Mouse (Mus musculus): ENCODE measurements around the gene Parvg. TPM values are rescaled to one million over a fixed set of nuclear protein-coding genes. Genes with fewer than 3 reads are reported as not detected.

Parvg gene
- total and polyA plus RNA-seq, 3 experiments = 1.7 to 3.9 (median 2.8) TPM

DNA sequence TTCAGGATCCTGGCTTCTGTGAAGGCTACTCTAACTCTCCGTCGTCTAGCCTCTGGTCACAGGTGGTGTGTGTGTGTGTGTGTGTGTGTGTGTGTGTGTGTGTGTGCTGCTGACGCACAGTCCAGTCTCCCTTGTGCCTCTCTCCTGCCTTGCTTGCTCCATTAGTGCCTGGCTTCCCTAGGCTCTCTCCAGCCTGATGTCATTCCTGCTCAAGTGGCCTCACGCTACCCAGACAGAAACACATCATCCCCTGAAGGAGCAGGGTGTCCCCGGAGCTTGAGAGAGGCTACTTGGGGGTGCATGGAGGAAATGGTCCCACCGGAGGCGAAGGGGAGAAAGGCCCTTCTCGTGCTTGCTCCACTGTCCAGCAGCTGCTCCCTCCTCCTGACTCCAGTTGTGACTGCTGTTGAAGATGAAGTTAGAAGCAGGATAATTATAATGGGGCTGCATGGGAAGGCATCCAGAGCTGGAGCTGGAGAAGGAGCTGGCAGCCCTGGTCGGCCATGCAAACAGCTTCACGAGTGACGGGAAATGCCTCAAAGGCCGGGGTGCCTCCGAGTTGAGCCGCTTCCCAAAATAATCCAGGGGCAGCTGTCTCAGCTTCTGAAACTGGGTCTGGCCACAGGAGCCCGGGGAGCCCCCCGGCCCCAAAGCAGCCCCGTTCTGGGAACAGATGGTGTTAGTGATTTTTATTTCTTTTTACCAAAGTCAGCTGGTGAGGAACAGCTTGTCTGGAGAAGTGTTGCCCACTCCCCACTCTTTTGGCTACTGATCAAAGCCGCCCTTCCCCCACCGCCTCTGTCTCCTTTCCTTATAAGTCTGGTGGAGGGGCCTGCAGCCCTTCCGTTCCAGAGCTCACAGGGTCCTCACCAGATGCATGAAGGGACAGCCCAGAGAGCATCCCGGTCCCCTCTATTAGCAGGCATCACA lies 28.4 kb downstream of the Parvg start:
- no peak for DNase-seq

- no peak for DNase-seq
Observed at GRCm38 (mm10) chr15:84355081-84355480, 31.3 kb downstream of the Parvg start.

DNA sequence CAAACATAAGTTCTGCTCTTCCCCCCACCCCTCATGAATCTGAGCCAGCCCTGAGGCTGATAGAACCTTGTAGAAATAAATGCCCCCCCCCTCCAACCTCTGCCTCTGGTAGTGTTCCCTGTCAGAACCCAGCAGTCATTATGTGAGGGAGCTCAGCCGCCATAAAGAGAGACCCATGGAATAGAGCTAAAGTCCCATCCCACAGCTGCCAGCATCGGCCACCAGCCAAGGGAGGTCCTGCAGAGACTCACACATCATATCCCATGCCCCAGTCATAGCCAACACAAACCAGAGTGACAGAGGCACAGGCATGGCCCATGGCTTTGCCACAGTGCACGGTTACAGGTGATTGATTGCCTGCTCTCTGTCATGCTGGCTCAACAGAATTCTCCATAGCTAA lies 40.9 kb downstream of the Parvg start:
- no peak for DNase-seq

DNA sequence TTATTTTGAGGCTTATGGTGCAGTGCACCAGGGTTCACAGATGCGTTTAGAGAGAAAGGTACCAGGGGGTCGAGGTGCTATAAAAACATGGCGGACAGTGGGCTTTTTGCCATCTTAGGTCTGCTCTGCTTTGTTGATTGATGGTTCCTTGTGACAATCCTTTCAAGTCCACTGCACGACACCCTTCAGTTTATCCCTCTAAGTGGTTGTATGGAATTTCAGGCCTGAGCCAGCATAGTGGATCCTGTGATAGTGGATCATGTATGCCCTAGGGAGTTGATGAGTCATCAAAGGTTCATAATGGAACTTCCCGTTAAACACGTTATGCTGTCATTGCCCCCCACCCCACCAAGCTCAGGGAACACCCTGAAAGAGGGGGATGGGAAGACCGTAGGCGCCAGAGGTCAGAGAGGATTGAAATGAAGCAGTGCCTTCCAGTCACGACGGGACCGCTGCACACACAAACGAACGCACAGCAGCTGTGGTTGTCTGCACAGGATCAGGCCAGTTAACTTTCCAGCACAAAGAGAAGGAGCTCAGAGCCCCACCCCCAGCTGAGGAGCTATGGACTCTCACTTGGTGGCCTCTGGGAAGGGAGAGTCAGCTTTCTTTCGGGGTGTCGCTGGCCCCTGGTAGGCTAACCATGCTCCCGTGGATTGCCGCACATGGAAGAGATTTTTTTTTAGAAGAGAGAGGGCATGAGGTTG lies 42.0 kb downstream of the Parvg start:
- DNase-seq = no peak

DNA sequence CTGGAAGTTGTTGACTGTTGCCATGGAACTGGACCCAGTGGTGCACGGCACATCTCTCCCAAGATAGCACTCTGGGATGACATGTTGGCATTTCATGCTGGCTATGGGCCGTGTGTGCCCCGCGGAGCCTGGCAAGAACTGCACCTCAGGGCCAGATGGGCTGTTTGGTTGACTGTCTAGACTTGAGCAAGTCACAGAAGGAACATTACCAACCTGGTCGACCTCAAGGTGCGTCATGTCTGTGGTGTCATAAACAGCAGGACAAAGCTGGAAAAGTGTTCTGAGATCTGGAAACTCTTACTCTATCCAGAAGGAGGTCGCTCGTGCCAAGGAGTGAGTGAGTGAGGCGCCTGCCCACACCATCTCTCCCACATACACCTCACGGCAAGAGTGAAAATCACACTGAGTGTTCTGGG lies 42.8 kb downstream of the Parvg start:
- no peak for DNase-seq

DNA sequence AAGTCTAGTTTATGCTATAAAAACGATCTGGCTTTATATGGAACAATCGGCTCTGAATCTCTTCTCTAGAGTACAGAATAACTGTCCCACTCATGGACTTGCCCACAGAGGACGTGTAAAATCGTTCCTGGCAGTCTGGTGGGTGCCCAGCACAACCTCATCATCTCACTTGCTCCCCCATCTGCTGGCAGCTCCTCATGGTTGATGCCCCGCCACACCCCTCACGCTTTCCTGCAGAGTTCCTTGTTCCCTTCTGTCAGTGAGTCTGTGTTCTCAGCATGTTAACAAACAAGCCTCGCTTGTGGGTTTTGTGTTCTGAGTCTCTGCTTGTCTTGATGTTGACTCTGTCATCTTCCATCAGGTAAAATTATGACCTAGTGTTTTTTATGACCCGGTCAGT lies 43.6 kb downstream of the Parvg start:
- DNase-seq = no peak

GRCm38 (mm10) chr15:84372801-84373200 lies 49.0 kb downstream of the Parvg start:
- DNase-seq = no peak

GRCm38 (mm10) chr15:84378734-84379133 lies 54.9 kb downstream of the Parvg start:
- DNase-seq = no peak

- peak; percentile 38 for DNase-seq
Observed at GRCm38 (mm10) chr15:84380181-84380580, 56.4 kb downstream of the Parvg start.

DNA sequence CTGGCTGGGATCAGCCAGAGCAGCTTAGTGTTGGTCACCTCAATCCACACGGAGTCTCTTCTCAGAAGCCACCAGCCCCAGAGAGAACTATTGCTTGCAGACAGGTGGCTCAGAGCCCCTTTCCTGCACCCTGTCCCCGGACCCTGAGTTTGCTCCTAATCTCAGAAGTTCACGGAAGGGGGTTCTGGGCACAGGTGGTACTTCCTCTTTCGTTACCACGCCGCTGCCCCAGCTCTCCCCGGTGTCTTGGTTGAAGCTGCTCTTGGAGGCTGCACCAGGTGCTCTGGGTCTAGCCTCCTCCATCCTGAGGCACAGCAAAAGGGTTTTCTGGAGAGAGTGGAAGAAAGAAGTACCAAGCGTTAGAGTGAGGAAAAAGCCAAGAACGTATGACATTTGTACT lies 60.2 kb downstream of the Parvg start:
- no peak for DNase-seq

- DNase-seq = no peak
Observed at GRCm38 (mm10) chr15:84385995-84386565, 62.3 kb downstream of the Parvg start.

GRCm38 (mm10) chr15:84388698-84389131 lies 64.9 kb downstream of the Parvg start:
- no peak for DNase-seq

GRCm38 (mm10) chr15:84392131-84392530 lies 68.3 kb downstream of the Parvg start:
- no peak for DNase-seq

Other genes starting within 250 kb of the Parvg start
- 1 to 10 TPM; 4.6 to 5.2 TPM for gene Sult4a1, start 218.3 kb upstream of the Parvg start, total RNA-seq (2021)
- gene Sult4a1, start 218.3 kb upstream of the Parvg start, polyA plus RNA-seq (2012; rRNA removed) = 4.5 and 6.6 TPM in 2 replicates
- gene Pnpla5, start 200.9 kb upstream of the Parvg start, total RNA-seq (2021) = under 1 TPM in 1 of 2 experiments, not detected in 1; 0.12 TPM
- gene Pnpla5, start 200.9 kb upstream of the Parvg start, polyA plus RNA-seq (2012; rRNA removed) = 0.06 and 0.19 TPM in 2 replicates
- 10 to 100 TPM; 46.4 to 65.3 TPM for gene Pnpla3, start 156.2 kb upstream of the Parvg start, total RNA-seq (2021)
- gene Pnpla3, start 156.2 kb upstream of the Parvg start, polyA plus RNA-seq (2012; rRNA removed) = 178 and 239 TPM in 2 replicates
- 100 to 1,000 TPM; 115 to 159 TPM for gene Samm50, start 131.8 kb upstream of the Parvg start, total RNA-seq (2021)
- gene Samm50, start 131.8 kb upstream of the Parvg start, polyA plus RNA-seq (2012; rRNA removed) = 11.3 and 15.8 TPM in 2 replicates
- 10 to 100 TPM; 17.5 to 19.2 TPM for gene Parvb, start 92.0 kb upstream of the Parvg start, total RNA-seq (2021)
- gene Parvb, start 92.0 kb upstream of the Parvg start, polyA plus RNA-seq (2012; rRNA removed) = 8.3 and 9.4 TPM in 2 replicates
- gene Shisal1, start 123.1 kb downstream of the Parvg start, total RNA-seq (2021) = 1 to 10 TPM; 1.0 to 2.8 TPM
- gene Shisal1, start 123.1 kb downstream of the Parvg start, polyA plus RNA-seq (2012; rRNA removed) = 1.8 and 1.9 TPM in 2 replicates
- gene Rtl6, start 233.8 kb downstream of the Parvg start, total RNA-seq (2021) = 1 to 10 TPM; 3.9 to 8.9 TPM
- gene Rtl6, start 233.8 kb downstream of the Parvg start, polyA plus RNA-seq (2012; rRNA removed) = 9.1 and 10.1 TPM in 2 replicates